Mouse (Mus musculus): ENCODE measurements around the gene Wfdc9. TPM values are rescaled to one million over a fixed set of nuclear protein-coding genes. Genes with fewer than 3 reads are reported as not detected.

Wfdc9 gene
- total and polyA plus RNA-seq, 3 experiments, result not detected

DNA sequence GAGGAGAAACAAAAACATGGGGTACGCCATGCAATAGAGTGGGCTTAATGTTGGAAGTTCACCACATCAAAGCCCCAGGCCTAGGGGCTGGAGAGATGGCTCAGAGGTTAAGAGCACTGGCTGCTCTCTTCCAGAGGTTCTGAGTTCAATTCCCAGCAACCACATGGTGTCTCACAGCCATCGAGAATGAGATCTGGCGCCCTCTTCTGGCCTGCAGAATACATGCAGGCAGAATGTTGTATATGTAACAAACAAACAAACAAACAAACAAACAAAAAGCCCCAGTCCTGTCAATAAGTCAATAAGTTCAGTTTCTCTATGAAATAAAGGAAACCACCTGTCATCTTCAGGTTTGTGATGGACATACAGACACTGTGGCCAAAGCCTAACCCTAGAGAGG lies 56.2 kb downstream of the Wfdc9 start:
- Histone ChIP-seq H3K27me3 (replicated peaks) (peaks cover 67% of the 10 kb centered on the region), H3K4me2 (ENCODE audit: insufficient read depth, low read depth, poor library complexity, severe bottlenecking) (no peak overlapping the region), H3K36me3 (replicated peaks in 1 of 2; ENCODE audit: control insufficient read depth in 1 of 2, insufficient read depth in 1 of 2, low read length in 1 of 2) (no peaks in the 10 kb centered on the region), H3K4me1 (ENCODE audit: control insufficient read depth in 1 of 2, insufficient read depth in 2 of 2) (0 out of 4 replicates have a peak, but pooled peaks cover 0 to 2% of the 10 kb centered on the region in 2 experiments), H3K4me3 (replicated peaks in 1 of 3; ENCODE audit: low read depth in 2 of 3, low read length in 2 of 3, poor library complexity in 1 of 3) (no peak overlapping the region), H3K79me2 (replicated peaks; ENCODE audit: control insufficient read depth, extremely low read depth, insufficient read depth, poor library complexity, severe bottlenecking) (no peaks in the 10 kb centered on the region), H3K9ac (ENCODE audit: insufficient read depth, low read depth) (no peak overlapping the region), H3K9me3 (replicated peaks; ENCODE audit: low read length) (peaks cover 11% of the 10 kb centered on the region), H3K27ac (ENCODE audit: insufficient read depth, low read depth) (no peak overlapping the region)
- in situ Hi-C loops (cut with MboI; ENCODE audit: low pct_ligation_motif_present, low pct_unique_long_range_greater_than_20kb, low sequenced_read_pairs), result loop anchor here (10.0 kb wide), 1 partner anchor 55 kb away; the partner anchor contains the start of genes Wfdc10 and Wfdc9
- no peak for DNase-seq (ENCODE audit: extremely low read depth)
- TF ChIP-seq NELFE (IDR thresholded peaks at IDR 0.05; ENCODE audit: low read depth, low read length) (no peak), EP300 (IDR thresholded peaks at IDR 0.05; ENCODE audit: low read length) (no peak), USF2 (conservative IDR thresholded peaks at IDR 0.05; ENCODE audit: low read depth, low read length) (no peak), CTCF (conservative IDR thresholded peaks at IDR 0.05 in 1 of 2, IDR thresholded peaks at IDR 0.05 in 1 of 2; ENCODE audit: low read depth in 2 of 2, low read length in 2 of 2) (peak in 1 of 2 experiments; percentile 29; a peak in 3 of 4 replicates)
- dilution Hi-C loops (cut with MboI; ENCODE audit: extremely low pct_ligation_motif_present, extremely low pct_unique_long_range_greater_than_20kb, low sequenced_read_pairs), result no loop called here

Other genes starting within 250 kb of the Wfdc9 start
Only the 20 nearest of the 31 such genes appear.
- gene Pigt, start 159.1 kb downstream of the Wfdc9 start, total RNA-seq (2012; rRNA removed), result 36.8 and 39.2 TPM in 2 replicates
- 12.4 and 14.0 TPM in 2 replicates for gene Pigt, start 159.1 kb downstream of the Wfdc9 start, total RNA-seq (2014; rRNA removed)
- 66.2 and 91.8 TPM in 2 replicates for gene Pigt, start 159.1 kb downstream of the Wfdc9 start, polyA plus RNA-seq (2012; ENCODE audit: insufficient read length, low read depth)
- not detected in 2 replicates for gene Wfdc2, start 94.2 kb downstream of the Wfdc9 start, total RNA-seq (2012; rRNA removed)
- not detected in 2 replicates for gene Wfdc2, start 94.2 kb downstream of the Wfdc9 start, total RNA-seq (2014; rRNA removed)
- gene Wfdc2, start 94.2 kb downstream of the Wfdc9 start, polyA plus RNA-seq (2012; ENCODE audit: insufficient read length, low read depth), result not detected in 2 replicates
- gene Spint3, start 83.1 kb downstream of the Wfdc9 start, total RNA-seq (2012; rRNA removed), result not detected in 2 replicates
- gene Spint3, start 83.1 kb downstream of the Wfdc9 start, total RNA-seq (2014; rRNA removed), result not detected in 2 replicates
- not detected in 2 replicates for gene Spint3, start 83.1 kb downstream of the Wfdc9 start, polyA plus RNA-seq (2012; ENCODE audit: insufficient read length, low read depth)
- not detected in 2 replicates for gene Wfdc6a, start 71.1 kb downstream of the Wfdc9 start, total RNA-seq (2012; rRNA removed)
- not detected in 2 replicates for gene Wfdc6a, start 71.1 kb downstream of the Wfdc9 start, total RNA-seq (2014; rRNA removed)
- gene Wfdc6a, start 71.1 kb downstream of the Wfdc9 start, polyA plus RNA-seq (2012; ENCODE audit: insufficient read length, low read depth), result not detected in 2 replicates
- not detected in 2 replicates for gene Eppin, start 63.0 kb downstream of the Wfdc9 start, total RNA-seq (2012; rRNA removed)
- gene Eppin, start 63.0 kb downstream of the Wfdc9 start, total RNA-seq (2014; rRNA removed), result not detected in 2 replicates
- not detected in 2 replicates for gene Eppin, start 63.0 kb downstream of the Wfdc9 start, polyA plus RNA-seq (2012; ENCODE audit: insufficient read length, low read depth)
- gene Wfdc6b, start 43.1 kb downstream of the Wfdc9 start, total RNA-seq (2012; rRNA removed), result not detected in 2 replicates
- not detected in 2 replicates for gene Wfdc6b, start 43.1 kb downstream of the Wfdc9 start, total RNA-seq (2014; rRNA removed)
- gene Wfdc6b, start 43.1 kb downstream of the Wfdc9 start, polyA plus RNA-seq (2012; ENCODE audit: insufficient read length, low read depth), result not detected in 2 replicates
- gene Wfdc8, start 43.0 kb downstream of the Wfdc9 start, total RNA-seq (2012; rRNA removed), result not detected in 2 replicates
- not detected in 2 replicates for gene Wfdc8, start 43.0 kb downstream of the Wfdc9 start, total RNA-seq (2014; rRNA removed)
- gene Wfdc8, start 43.0 kb downstream of the Wfdc9 start, polyA plus RNA-seq (2012; ENCODE audit: insufficient read length, low read depth), result not detected in 2 replicates
- gene Wfdc16, start 17.8 kb downstream of the Wfdc9 start, total RNA-seq (2012; rRNA removed), result not detected in 2 replicates
- not detected in 2 replicates for gene Wfdc16, start 17.8 kb downstream of the Wfdc9 start, total RNA-seq (2014; rRNA removed)
- not detected in 2 replicates for gene Wfdc16, start 17.8 kb downstream of the Wfdc9 start, polyA plus RNA-seq (2012; ENCODE audit: insufficient read length, low read depth)
- gene Wfdc10, start 537 bp downstream of the Wfdc9 start, total RNA-seq (2012; rRNA removed), result not detected in 2 replicates
- not detected in 2 replicates for gene Wfdc10, start 537 bp downstream of the Wfdc9 start, total RNA-seq (2014; rRNA removed)
- not detected in 2 replicates for gene Wfdc10, start 537 bp downstream of the Wfdc9 start, polyA plus RNA-seq (2012; ENCODE audit: insufficient read length, low read depth)
- not detected in 2 replicates for gene Wfdc11, start 17.5 kb upstream of the Wfdc9 start, total RNA-seq (2012; rRNA removed)
- not detected in 2 replicates for gene Wfdc11, start 17.5 kb upstream of the Wfdc9 start, total RNA-seq (2014; rRNA removed)
- not detected in 2 replicates for gene Wfdc11, start 17.5 kb upstream of the Wfdc9 start, polyA plus RNA-seq (2012; ENCODE audit: insufficient read length, low read depth)
- not detected in 2 replicates for gene Wfdc13, start 28.5 kb upstream of the Wfdc9 start, total RNA-seq (2012; rRNA removed)
- not detected in 2 replicates for gene Wfdc13, start 28.5 kb upstream of the Wfdc9 start, total RNA-seq (2014; rRNA removed)
- gene Wfdc13, start 28.5 kb upstream of the Wfdc9 start, polyA plus RNA-seq (2012; ENCODE audit: insufficient read length, low read depth), result not detected in 2 replicates
- gene Spint4, start 41.9 kb upstream of the Wfdc9 start, total RNA-seq (2012; rRNA removed), result not detected in 2 replicates
- not detected in 2 replicates for gene Spint4, start 41.9 kb upstream of the Wfdc9 start, total RNA-seq (2014; rRNA removed)
- gene Spint4, start 41.9 kb upstream of the Wfdc9 start, polyA plus RNA-seq (2012; ENCODE audit: insufficient read length, low read depth), result not detected in 2 replicates
- 1.4 and 2.4 TPM in 2 replicates for gene Spint5, start 58.7 kb upstream of the Wfdc9 start, total RNA-seq (2012; rRNA removed)
- not detected in 2 replicates for gene Spint5, start 58.7 kb upstream of the Wfdc9 start, total RNA-seq (2014; rRNA removed)
- gene Spint5, start 58.7 kb upstream of the Wfdc9 start, polyA plus RNA-seq (2012; ENCODE audit: insufficient read length, low read depth), result not detected in 2 replicates
- 0.08 and 0.21 TPM in 2 replicates for gene Wfdc3, start 89.3 kb upstream of the Wfdc9 start, total RNA-seq (2012; rRNA removed)
- 0.14 TPM in 1 of 2 replicates, not detected in the other for gene Wfdc3, start 89.3 kb upstream of the Wfdc9 start, total RNA-seq (2014; rRNA removed)
- not detected in 2 replicates for gene Wfdc3, start 89.3 kb upstream of the Wfdc9 start, polyA plus RNA-seq (2012; ENCODE audit: insufficient read length, low read depth)
- 14.0 and 15.2 TPM in 2 replicates for gene Dnttip1, start 89.4 kb upstream of the Wfdc9 start, total RNA-seq (2012; rRNA removed)
- gene Dnttip1, start 89.4 kb upstream of the Wfdc9 start, total RNA-seq (2014; rRNA removed), result 17.1 and 17.6 TPM in 2 replicates
- gene Dnttip1, start 89.4 kb upstream of the Wfdc9 start, polyA plus RNA-seq (2012; ENCODE audit: insufficient read length, low read depth), result 29.7 and 35.0 TPM in 2 replicates
- gene Ube2c, start 113.3 kb upstream of the Wfdc9 start, total RNA-seq (2012; rRNA removed), result 103 and 121 TPM in 2 replicates
- 104 and 126 TPM in 2 replicates for gene Ube2c, start 113.3 kb upstream of the Wfdc9 start, total RNA-seq (2014; rRNA removed)
- gene Ube2c, start 113.3 kb upstream of the Wfdc9 start, polyA plus RNA-seq (2012; ENCODE audit: insufficient read length, low read depth), result 156 and 226 TPM in 2 replicates
- not detected in 2 replicates for gene Tnnc2, start 123.4 kb upstream of the Wfdc9 start, total RNA-seq (2012; rRNA removed)
- not detected in 2 replicates for gene Tnnc2, start 123.4 kb upstream of the Wfdc9 start, total RNA-seq (2014; rRNA removed)
- gene Tnnc2, start 123.4 kb upstream of the Wfdc9 start, polyA plus RNA-seq (2012; ENCODE audit: insufficient read length, low read depth), result not detected in 2 replicates
- 2.3 and 3.3 TPM in 2 replicates for gene Snx21, start 129.2 kb upstream of the Wfdc9 start, total RNA-seq (2012; rRNA removed)
- gene Snx21, start 129.2 kb upstream of the Wfdc9 start, total RNA-seq (2014; rRNA removed), result 0.71 and 1.1 TPM in 2 replicates
- 1.1 and 1.5 TPM in 2 replicates for gene Snx21, start 129.2 kb upstream of the Wfdc9 start, polyA plus RNA-seq (2012; ENCODE audit: insufficient read length, low read depth)
- gene Acot8, start 148.3 kb upstream of the Wfdc9 start, total RNA-seq (2012; rRNA removed), result 22.0 and 26.8 TPM in 2 replicates
- 15.8 and 16.8 TPM in 2 replicates for gene Acot8, start 148.3 kb upstream of the Wfdc9 start, total RNA-seq (2014; rRNA removed)
- 10.5 and 11.9 TPM in 2 replicates for gene Acot8, start 148.3 kb upstream of the Wfdc9 start, polyA plus RNA-seq (2012; ENCODE audit: insufficient read length, low read depth)
- 3.5 and 3.7 TPM in 2 replicates for gene Zswim3, start 148.5 kb upstream of the Wfdc9 start, total RNA-seq (2012; rRNA removed)
- gene Zswim3, start 148.5 kb upstream of the Wfdc9 start, total RNA-seq (2014; rRNA removed), result 1.6 and 2.3 TPM in 2 replicates
- gene Zswim3, start 148.5 kb upstream of the Wfdc9 start, polyA plus RNA-seq (2012; ENCODE audit: insufficient read length, low read depth), result 2.1 and 2.5 TPM in 2 replicates

Measured in CH12.LX (cell line).